Mouse (Mus musculus): Measurements from ENCODE around the gene Rbms2.

Gene Rbms2

DNA sequence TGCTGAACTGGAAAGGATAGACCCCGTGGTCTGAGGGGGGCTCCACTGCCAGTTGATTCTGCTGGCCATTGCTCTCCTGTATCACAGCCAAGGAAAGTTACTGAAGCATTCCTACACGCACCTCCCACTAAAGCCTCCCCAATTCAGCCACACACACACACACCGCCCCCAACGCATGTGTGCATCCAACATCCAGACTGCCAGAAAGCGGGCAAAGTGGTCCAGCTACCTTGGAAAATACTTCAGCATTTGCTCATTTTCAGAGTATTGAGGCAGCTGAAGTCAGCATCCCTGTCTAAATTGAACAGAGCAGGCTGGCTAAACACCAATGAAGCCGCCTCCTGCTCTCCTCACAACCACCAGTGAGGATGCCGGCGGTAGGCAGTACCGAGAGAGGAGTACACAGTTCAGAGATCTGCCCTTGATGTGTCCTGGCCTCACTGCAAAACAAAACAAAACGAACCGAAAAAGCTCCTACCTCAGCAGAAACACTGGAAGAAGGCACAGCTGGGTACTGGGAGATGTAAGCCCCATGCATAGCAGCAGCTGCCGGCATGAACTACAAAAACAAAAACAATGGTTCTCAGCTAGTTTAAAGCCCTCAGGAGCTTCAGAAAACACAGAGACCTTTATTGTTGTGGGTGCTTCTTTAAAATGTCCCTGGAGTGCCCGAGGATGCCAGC, 46.3 kb downstream of the Rbms2 start:
- DNase-seq, result no peak

DNA sequence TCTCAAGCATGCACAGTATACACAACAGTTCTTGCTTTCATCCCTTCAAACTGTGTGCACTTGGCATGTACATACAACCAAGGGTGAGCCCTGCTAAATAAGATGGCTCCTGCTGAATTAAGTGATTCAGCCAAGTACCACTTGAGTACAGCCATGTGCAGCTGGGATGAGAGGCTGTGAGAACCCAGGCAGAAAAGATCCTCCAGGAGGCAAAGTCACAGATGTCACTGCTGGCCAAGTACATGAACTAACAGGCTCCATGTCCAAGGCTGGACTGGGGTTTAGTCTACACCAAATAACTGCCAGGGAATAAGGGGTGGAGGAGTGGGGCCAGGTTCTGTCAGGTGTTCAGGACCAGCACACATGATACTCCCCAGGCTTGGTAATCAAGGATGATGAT, 48.3 kb downstream of the Rbms2 start:
- no peak for DNase-seq

- DNase-seq, result no peak
Measured at GRCm38 (mm10) chr10:128131297-128131696, 48.8 kb downstream of the Rbms2 start.

DNA sequence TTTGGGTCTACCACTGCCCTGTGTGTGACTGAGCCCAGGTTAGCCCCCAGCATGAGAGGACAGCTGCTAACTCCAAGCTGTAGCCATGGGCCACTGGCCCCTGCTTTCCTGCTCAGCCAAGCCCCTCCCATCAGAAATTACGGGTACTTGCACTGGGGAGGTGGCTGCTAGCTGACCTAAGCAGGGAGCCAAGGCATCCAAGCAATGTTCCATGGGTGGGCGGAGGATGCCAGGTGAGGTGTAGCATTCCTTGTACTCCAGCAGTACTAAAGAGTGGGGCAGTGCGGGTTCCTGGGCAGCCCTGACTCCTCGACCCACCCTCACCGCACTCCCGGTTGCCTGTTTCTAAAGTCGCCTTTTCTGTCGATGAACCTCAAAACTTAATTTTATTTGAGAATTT, 52.0 kb downstream of the Rbms2 start:
- no peak for DNase-seq

GRCm38 (mm10) chr10:128127497-128127896, 52.6 kb downstream of the Rbms2 start:
- no peak for DNase-seq

DNA sequence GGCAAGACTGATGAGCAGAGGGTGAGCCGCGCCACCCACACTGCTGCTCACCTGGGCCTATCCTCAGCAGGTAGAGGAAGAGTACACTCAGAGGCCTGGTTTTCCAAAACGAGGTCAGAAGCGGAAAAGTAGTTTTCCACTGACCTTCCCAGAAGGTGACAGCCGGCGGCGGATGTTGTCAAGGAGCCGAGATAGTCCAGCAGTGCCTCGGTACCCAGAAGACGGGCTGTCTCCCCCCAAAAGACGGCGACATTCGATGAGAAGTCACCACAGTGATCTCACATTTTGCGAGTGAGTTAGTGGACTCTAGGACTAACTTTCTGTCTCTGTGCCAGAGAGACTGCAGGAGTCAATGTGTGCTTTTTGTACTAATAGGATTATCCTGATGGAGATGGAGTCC, 54.1 kb downstream of the Rbms2 start:
- no peak for DNase-seq

DNA sequence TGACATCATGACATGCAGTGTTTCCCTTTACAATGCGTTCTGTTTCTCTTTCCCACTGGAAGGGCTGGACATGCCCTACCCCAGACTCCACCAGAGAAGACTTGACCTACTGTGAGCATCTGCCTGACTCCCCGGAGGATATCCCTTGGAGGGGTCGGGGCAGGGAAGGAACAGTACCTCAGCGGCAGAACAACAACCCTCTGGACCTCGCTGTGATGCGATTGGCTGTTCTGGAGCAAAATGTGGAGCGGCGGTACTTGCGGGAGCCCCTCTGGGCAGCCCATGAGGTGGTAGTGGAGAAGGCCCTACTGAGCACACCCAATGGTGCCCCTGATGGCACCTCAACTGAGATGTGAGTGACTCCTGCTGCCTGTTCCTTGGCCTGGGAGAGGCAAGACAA, 55.3 kb downstream of the Rbms2 start:
- no peak for DNase-seq

DNA sequence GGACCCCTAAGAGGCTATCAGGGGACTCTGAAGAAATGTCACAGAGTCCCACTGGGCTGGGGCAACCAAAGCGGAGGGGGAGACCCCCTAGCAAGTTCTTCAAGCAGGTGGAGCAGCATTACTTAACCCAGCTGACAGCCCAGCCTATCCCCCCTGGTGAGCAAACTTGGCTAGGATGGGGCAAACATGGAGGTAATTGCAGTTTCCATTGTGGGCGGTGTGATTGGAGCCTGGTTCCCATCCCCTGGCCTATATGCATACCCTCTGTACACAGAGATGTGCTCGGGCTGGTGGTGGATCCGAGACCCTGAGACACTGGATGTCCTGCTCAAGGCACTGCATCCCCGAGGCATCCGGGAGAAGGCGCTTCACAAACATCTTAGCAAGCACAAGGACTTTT, 56.3 kb downstream of the Rbms2 start:
- DNase-seq, result no peak

DNA sequence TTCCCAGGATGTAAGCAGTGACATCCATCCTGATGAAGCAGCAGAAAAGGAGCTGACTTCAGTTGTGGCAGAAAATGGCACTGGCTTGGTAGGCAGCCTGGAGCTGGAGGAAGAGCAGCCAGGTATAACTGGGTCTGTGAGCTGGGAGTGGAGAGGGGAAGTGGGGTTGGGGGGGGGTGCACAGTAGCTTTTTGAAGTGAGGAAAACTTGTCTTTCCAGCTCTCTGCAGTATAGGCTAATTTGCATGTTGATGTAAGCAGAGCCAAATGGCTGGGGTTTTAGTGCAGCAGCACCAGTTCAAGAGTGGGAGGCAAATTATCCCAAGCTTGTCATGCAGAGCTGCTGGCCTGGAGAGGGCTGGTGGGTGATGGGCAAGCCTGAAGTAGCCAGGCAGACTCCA, 68.9 kb downstream of the Rbms2 start:
- no peak for DNase-seq

GRCm38 (mm10) chr10:128110103-128110761, 69.9 kb downstream of the Rbms2 start:
- no peak for DNase-seq

DNA sequence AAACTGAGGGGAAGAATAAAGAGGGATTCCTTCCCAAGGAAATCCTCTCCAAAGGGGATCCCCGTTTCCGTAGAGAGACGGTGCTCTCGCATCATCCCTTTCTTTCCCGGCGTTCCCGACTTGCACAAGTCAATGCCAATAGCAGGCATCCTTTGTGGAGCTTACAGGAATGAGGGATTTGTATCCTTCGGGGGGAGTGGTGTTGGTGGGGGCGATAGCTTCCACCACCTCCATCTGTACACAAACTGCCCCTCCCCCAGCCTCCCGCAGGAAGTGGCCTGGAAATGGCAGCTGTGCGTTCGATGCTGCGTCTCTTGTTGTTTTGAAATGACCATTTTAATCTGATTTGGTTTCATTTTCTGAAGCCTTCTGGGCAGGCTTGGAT, 82.5 kb downstream of the Rbms2 start:
- DNase-seq, result peak; percentile 63 to 68

GRCm38 (mm10) chr10:128096693-128097586, 83.2 kb downstream of the Rbms2 start:
- DNase-seq, result peak; percentile 68 to 77

DNA sequence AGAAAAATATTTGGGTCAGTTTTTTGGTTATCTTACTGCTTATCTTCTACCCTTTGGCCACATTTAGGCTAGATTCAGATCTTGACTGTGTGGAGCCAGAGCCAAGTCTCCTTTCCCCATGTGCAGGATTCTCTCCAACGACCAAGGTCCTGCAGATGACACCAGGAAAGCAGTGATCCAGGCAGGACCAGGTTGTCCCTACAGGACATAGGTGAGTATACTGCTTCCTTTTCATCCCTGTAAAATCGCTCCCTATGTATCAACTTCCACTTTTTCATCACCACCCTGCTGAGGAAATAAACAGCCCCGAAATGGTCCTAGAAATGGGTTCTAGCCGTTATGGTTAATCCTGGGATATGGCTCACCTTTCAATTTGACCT, 83.8 kb downstream of the Rbms2 start:
- DNase-seq, result no peak

GRCm38 (mm10) chr10:128095003-128095636, 85.0 kb downstream of the Rbms2 start:
- DNase-seq, result no peak

DNA sequence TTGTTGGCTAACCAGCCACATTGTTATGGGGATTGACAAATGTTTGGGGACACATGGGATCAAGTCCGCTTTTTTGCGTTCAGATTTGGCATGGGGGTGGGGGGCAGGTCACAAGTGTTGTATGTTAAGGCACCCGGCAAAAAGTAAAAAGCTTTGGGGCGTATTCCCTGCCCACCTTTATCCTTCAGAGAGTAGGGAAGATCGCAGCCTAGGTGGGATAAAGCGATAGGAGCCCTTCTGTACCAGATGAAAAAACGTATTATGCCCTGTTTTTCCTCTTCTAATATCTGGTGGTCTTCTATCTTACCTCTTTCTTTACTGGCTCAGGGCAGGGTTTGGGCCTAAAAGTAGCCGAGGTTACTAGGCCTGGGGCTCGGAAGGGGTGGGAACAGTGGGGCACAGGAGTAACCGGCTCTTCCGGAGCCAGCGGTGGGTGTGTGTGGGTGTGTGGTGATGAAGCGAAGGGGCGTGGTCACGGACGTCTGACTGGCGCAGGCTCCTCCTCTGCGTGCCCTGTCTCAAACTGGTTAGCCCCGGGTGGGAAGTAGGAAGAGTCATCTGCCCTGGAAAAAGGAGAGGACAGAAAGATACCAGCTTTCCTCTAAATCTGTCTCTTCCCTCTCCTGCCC, 85.6 kb downstream of the Rbms2 start:
- DNase-seq, result peak; percentile 95 to 96

GRCm38 (mm10) chr10:128093496-128094294, 86.4 kb downstream of the Rbms2 start:
- DNase-seq, result peak; percentile 27 to 37

GRCm38 (mm10) chr10:128092506-128093495, 87.3 kb downstream of the Rbms2 start:
- DNase-seq, result peak; percentile 87 to 91

GRCm38 (mm10) chr10:128091564-128092505, 88.3 kb downstream of the Rbms2 start, which contains the start of gene Baz2a:
Gene Baz2a (plus strand): TSS chr10:128091577.
- DNase-seq, result peak; percentile 62 to 65
